Mouse (Mus musculus) testis, adult 2 months (tissue): ENCODE results near the gene Cep41.

ENCODE experiments used
- CTCF ChIP-seq: fragments of 200-500 bp; IDR thresholded peaks from 2 replicates; pipeline ENCODE4 v1.5.1; 2012; ENCODE audit warnings: low read depth, mild to moderate bottlenecking, inconsistent platforms, low read length, moderate library complexity; ENCODE audit not compliant: control insufficient read depth, insufficient read depth, insufficient replicate concordance
- POLR2A ChIP-seq: fragments of 200-500 bp; IDR thresholded peaks from 2 replicates; pipeline ENCODE4 v1.6.1; 2012; ENCODE audit warnings: low read depth, mild to moderate bottlenecking, inconsistent platforms, low read length, moderate library complexity; ENCODE audit not compliant: control insufficient read depth

GRCm38 (mm10) chr6:30636186-30636842 lies 57.2 kb downstream of the Cep41 start:
- no peak for TF ChIP-seq POLR2A
- no peak for TF ChIP-seq CTCF
